Mouse (Mus musculus) naive thymus-derived CD4-positive, alpha-beta T cell, adult 5 months (primary cell): Measurements from ENCODE around the gene Dlgap3. TPM values are rescaled to one million over a fixed set of nuclear protein-coding genes. Genes with fewer than 3 reads are reported as not detected.

Source experiments
- polyA plus RNA-seq: library from polyadenylated mRNA; unstranded; fragments of 100-300 nt; shearing (Covaris generic); gene quantifications from one replicate; pipeline ENCODE4 v1.2.1, GENCODE M21; 2017

Gene Dlgap3
- polyA plus RNA-seq, result not detected

DNA sequence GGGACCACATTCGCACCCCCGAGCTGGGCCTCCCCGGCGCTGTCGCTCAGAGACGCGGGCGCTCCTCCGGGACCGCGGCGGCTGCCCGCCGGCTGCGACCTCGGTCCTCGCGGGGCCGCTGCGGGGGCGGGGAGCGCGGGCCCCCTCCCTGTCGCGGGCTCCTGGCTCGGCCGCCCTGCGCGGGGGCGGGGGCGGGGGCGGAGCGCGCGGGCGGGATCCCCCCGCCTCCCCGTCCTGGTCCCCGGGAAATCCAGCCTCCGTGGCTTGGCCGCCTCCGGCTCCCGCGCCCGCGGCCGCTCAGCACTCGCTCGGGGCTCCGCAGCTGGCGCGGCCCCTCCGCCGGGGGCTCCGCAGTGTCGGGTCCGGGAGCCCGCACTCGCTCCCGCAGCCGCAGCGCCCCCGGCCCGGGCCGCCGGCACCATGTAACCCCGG lies at the start of gene Dlgap3:
Gene Dlgap3, plus strand, starts transcription at position 291 of the 432 bp plus-strand sequence.

DNA sequence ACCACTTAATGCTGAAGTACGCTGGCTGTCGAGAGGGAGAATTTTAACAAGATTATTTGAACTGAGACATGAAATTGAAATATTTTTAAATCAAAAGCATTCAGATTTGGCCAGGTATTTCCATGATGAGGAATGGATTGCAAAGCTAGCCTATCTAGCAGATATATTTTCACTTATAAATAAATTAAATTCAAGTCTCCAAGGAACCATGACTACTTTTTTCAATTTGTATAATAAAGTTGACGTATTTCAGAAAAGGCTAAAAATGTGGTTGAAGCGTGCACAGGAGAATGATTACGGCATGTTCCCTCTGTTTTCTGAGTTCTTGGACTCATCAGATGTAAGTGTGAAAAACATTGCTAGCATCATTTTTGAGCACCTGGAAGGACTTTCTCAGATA lies 45.6 kb upstream of the Dlgap3 start, which contains the start of gene Tmem35b:
Gene Tmem35b, plus strand, starts transcription at position 301 of the 400 bp plus-strand sequence.

DNA sequence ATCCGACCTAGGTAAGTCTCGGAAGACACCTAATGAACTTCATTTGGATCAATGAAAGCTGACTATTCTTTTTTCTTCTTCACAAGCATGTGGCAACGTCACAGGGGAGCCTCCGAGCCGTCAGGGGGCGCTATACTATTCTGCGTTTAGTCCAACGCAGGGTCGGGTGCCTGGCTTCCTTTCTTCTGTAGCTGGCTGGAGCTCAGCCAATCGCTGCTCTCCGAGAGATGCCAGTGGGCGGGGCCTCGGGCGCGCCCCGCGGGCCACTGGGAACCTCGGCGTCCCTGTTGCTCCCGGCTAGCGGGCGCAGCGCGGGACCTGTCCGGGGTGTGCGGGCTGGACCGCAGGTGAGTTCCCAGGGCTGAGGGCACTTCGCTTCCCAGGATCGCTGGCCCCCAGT lies 74.5 kb downstream of the Dlgap3 start, which contains the start of gene Smim12:
Gene Smim12, plus strand, starts transcription at position 233 of the 400 bp plus-strand sequence.

Other genes starting within 250 kb of the Dlgap3 start
- 39.2 TPM for gene Zmym4, start 201.1 kb upstream of the Dlgap3 start, polyA plus RNA-seq
- 190 TPM for gene Sfpq, start 147.9 kb upstream of the Dlgap3 start, polyA plus RNA-seq
- 58.3 TPM for gene Zmym1, start 108.1 kb upstream of the Dlgap3 start, polyA plus RNA-seq
- 24.0 TPM for gene Zmym6, start 91.8 kb upstream of the Dlgap3 start, polyA plus RNA-seq
- gene Tmem35b, start 45.5 kb upstream of the Dlgap3 start, polyA plus RNA-seq, result 7.1 TPM
- 21.4 TPM for gene Smim12, start 74.6 kb downstream of the Dlgap3 start, polyA plus RNA-seq
- gene Gja4, start 144.8 kb downstream of the Dlgap3 start, polyA plus RNA-seq, result not detected
- not detected for gene Gjb3, start 161.6 kb downstream of the Dlgap3 start, polyA plus RNA-seq
- gene Gjb4, start 184.9 kb downstream of the Dlgap3 start, polyA plus RNA-seq, result not detected
- gene Gjb5, start 189.0 kb downstream of the Dlgap3 start, polyA plus RNA-seq, result not detected